Mouse (Mus musculus) granulocyte monocyte progenitor cell, adult 5-6 weeks (primary cell): ENCODE data around the gene Chpf2. TPM values are rescaled to one million over a fixed set of nuclear protein-coding genes. Genes with fewer than 3 reads are reported as not detected.

Experiments
- ATAC-seq: replicated peaks from 2 replicates; pipeline ENCODE4 v1.8.0; 2016; ENCODE audit warnings: mild to moderate bottlenecking, moderate TSS enrichment, inconsistent platforms; ENCODE audit not compliant: poor library complexity, severe bottlenecking
- total RNA-seq, 2 experiments: library from RNA; stranded (forward) in 1 of 2; stranded (reverse) in 1 of 2; fragments of 200-712, 200-1000 nt in 1 of 2; fragments of >200 nt in 1 of 2; fragmentation: Nextera tagmentation in 1 of 2; gene quantifications; 2 replicates each; pipeline ENCODE4 v1.2.3; 2014 to 2017

The Chpf2 gene
- total RNA-seq, 2 experiments from 2014 or later: 17.9 to 29.2 TPM

DNA sequence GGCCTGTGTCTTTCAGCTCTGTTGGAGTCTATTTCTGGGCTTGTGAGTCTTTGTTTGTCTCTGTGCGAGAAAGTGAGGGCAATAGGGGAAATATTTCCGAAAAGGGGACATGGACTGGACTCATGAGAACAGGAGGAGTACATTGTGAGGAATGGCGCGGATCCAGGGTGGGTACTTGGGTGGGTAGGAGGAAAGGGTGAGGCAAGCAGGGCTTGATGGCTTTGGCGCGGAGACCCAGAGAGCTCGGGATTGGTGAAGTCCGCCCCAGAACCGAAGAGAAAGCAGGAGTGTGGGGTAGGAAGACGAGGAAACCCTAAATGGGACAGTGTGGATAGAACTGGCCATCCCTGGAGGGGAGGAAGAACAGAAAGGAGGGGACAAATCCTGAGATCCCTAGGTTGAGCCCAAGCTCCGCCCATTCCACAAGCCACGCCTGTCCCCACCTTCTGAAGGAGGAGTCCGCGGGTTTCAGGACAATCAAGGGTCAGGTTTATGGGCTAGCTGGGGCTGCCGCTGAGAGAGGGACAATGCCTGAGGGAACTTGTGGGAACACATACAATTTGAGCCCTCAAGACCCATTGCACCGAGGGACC, 16.3 kb downstream of the Chpf2 start:
- ATAC-seq: peak; percentile 17; the same call in 1 of the 2 replicates

DNA sequence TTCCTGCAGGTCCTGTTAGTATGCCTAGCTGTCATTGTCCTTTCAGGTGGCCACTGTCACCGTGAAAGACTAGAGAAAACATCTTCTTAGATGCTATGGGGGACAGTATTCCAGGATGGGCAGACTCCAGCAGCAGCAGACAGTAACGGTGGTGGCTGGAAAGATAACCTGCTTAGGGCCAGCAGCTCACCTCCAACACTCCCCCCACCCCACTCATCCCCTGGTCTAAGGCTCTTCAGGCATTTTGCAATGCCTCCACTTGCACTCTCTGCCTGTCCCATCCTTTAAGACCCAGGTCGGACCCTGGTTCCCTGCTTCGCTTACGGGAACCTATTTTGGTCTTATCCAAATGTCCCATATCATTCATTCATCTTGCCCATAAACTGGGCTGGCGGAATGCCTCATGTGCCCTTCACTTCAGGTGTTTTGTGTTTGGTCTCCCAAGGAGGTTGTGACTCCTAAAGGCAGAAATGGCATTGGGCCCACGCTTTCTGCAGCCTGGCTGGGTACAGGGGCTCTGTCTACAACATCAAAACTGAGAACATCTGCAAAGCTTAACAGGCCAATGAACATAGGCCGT, 17.0 kb downstream of the Chpf2 start:
- no peak for ATAC-seq

- 0 out of 2 replicates have a peak, but pooled peaks have one; percentile 2 for ATAC-seq
Measured at GRCm38 (mm10) chr5:24604080-24604655, 17.6 kb downstream of the Chpf2 start.

GRCm38 (mm10) chr5:24604656-24605100, 18.1 kb downstream of the Chpf2 start:
- peak; percentile 31 for ATAC-seq

DNA sequence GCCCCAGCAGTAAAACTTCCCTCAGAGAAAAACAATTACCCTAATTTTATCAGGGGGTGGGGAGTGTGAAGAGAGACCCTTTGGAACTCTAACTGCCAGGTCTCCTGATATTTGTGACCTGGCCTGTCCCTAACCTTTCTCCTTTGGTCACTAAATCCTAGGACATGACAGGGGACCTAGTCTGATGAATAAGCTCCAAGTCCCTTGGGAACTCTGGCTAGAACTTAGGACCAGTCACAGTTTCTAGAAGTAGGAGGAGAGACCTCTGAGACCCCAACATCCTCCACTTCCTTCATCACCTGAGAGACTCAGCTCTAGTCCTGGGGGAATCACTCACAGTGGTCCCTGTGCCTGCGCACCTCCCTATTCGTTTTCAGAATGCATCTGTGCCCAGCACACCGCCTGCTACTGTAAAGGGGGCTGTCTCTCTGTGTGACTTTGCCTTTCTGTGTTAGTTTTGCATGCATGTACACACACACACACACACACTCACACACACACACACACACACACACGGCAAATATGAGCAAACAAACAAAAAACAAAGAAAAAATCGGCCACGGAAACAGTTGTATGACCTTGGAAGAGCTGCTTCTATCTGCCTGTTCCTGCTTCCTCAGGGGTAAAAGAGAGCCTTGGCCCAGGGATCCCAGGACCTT, 18.9 kb downstream of the Chpf2 start:
- no peak for ATAC-seq

DNA sequence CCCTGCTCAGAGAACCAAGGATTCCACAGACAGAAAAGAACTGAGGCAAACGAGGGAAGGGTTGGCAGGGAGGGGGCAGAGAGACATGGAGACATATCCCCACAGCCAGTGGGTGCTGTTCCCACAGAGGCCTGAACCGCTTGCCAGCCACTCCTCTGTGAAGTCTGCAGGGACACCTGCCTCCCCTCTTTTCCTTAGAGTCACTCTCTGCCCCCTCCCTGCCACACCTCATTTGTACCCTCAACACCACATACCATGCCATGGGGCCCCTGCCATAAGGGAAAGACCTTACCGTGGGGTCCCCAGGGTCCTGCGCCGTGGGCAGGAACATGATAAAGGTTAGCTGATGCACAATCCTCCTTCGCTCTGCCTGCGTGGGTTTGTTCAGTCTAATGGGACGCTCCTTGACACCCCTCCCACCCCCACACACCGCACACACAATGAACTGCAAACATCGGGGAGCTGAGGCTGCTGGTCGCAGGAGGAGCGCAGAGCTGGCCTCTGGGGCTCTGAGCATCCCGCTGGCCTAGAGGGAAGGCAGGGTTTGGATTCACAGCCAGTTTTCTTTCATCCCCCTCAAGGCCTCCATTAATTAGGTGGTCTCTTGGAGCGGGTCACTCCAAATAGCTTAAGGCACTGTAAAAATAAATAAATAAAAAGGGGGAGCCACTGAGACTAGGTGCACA, 19.6 kb downstream of the Chpf2 start:
- no peak for ATAC-seq

DNA sequence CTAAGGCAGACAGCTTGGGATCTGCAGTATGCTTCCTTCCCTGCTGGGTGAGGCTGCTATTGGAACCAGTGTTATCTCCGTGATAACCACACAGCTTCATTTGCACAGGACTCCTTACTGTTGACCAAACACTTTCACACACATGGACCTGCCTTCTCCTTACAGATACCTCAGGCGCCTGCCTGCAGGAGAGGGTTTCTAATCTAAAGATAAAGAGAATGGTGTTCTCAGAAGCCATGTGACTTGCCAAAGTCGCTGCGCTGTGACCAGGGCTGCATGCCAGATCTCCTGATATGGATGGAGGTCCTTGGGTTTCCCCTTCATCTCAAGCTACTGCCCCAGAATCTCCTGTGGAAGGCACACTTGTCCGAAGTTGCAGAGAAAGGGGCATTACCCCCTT, 22.8 kb downstream of the Chpf2 start:
- ATAC-seq: no peak

DNA sequence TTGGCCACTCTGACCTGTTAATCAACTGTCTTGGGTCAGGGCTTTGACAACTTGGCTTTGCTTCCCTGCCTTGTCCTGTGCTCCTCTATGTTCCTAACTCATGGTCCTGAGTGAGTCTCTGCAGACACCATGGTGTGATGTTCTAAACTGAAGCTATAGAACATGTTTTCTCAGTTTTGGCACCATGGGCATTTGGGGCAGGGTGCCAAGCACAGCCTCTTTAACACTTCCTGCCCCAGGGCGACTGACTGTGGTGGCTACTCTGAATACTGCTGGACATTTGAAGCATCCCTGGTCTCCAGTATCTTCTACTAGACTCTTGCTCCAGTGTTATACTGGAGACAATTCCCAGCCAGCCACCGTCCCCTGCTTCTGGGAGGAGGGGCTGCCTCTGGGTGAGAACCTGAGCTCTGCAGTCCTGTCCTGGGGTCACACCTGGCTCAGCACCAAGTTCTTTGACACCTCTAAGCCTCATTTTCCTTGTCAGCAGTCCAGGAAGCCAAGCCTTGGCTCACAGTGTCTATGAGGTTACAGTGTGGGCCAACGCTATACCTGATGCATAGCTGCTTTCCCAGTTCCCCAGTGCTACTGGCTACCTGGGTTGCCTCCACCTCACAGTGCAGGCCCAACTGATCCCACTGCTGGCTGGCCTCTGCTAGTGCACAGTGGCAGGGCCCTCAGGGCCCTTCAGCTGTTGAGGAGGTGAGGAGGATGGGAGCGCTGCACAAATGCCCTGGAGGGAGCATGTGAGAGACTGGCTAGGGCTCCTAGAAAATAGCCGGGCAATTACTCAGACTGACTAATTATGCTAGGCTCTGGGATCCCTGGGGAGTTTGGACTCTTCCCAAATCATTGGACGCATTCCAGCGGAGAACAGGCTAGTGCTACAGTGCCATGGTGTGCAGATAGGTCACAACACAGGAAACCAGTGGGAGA, 25.1 kb downstream of the Chpf2 start:
- no peak for ATAC-seq

DNA sequence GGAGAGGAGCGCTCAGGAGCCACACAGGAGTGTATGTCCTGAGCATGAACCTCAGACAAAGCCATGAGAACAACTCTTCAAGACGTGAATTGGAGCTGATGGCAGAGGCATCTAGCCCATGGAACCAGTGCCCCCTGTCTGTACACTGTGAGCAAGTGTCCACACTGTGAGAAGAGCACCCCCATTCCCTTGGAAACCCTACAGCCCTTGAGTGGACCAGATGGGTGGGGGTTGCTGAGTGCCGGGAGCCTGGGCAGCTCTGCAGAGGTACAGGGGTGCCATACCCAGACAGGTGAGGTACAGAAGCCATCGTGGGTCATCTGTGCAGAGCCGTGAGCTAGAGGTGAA, 25.7 kb downstream of the Chpf2 start:
- ATAC-seq: no peak

GRCm38 (mm10) chr5:24615097-24615496, 28.6 kb downstream of the Chpf2 start:
- ATAC-seq: no peak

DNA sequence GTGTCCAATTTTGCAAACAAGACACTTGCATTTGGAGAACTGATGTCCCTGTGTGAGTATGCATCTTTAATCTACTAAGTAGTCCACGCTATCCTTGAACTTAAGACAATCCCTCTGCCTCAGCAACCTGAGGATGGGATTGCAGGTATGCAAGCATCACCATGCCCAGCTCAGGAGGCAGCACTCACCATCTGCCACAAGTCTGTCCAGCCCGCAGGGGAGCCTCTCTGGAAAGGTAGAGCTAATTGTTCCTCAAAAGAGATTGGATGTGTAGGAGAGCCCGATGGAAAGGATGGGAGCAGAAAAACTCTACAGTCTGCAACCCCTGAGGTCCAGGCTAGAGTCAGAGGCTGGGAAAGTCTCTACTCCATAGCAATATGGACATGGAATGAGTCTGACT, 32.4 kb downstream of the Chpf2 start:
- no peak for ATAC-seq

GRCm38 (mm10) chr5:24620116-24620515, 33.6 kb downstream of the Chpf2 start:
- no peak for ATAC-seq

- ATAC-seq: no peak
Measured at GRCm38 (mm10) chr5:24620626-24621025, 34.1 kb downstream of the Chpf2 start.

GRCm38 (mm10) chr5:24622386-24623040, 36.0 kb downstream of the Chpf2 start:
- ATAC-seq: no peak

DNA sequence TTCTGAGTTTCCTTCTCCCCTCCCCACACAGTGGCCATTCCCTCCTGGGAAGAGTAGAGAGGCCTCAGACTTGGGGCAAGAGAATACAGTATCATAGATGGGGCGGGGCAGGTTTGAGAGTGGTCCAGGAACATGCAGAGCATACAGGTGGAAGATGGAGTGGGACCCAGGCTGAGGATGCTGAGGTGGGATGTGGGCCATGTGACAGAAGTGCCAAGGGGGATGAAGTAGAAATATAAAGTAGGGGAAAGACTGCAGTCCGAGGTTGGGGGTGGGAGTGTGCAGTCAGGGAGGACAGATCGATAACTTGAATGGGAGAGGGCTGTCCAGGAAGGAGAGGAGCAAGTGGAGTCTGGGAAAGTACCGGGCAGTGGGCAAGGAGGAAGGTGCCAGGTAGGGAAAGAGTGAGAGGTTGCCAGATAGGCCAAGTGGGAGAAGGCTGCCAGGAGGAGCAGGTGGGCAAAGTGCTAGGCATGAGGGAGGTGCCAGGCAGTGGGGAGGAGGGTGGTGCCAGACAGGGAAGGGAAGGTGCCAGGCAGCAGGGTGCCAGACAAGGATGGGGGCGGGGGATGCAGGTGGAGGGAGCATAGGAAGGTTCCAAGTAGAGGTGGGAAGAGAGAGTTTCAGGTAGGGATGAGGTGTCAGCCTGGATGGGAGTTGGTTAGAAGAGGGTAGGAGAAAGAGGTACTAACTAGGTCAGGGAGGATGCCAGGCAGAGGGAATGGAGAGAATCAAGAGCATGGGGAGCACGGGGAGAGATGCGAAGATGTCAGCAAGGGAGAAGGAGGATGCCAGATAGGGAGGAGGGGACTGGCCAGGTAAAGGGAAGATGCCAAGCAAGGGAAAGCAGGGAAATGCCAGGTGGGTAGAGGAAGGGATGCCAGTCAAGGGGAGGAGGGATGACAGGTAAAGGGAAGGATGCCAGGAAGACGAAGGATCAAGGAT, 36.8 kb downstream of the Chpf2 start:
- ATAC-seq: no peak

DNA sequence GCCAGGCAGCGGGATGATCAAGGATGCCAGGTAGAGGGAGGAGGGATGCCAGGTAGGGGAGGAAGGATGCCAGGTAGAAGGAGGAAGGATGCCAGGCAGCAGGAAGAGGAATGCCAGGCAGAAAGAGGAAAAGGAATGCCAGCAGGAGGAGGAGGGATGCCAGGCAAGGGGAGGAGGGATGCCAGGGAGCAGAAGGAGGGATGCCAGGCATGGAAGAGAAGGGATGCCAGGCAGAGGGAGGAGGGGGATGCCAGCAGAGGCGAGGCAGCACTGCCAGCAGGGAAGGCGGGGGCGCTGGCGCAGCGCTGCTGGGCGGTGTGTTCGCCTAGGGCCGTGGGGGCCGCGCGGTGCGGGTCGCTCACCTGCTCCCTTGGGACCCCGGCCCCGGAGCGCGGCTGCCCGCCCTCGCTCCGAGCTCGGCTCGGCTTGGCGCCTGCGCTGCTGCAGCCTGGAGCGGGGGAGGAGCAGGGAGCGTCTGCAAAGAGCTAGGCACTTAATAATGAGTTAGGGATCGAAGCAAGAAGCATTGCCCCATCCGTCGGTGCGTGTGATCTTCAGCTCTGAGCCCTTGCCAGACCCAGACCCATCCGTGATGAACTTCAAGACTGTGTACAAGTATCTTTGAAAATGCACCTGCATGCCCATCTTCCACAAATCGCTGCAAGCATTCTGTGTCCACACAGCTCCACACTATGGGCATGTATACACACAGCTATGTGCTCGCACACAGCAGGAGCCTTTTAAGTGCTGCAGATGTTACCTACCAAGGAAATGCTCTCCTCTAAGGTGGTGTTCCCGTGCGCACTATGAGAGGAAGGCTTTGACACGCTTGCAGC, 37.7 kb downstream of the Chpf2 start, which contains the start of gene Smarcd3:
Gene Smarcd3 (minus strand): TSS at position 426 of the 836 bp plus-strand sequence.
- no peak; the same call in 1 of the 2 replicates for ATAC-seq

DNA sequence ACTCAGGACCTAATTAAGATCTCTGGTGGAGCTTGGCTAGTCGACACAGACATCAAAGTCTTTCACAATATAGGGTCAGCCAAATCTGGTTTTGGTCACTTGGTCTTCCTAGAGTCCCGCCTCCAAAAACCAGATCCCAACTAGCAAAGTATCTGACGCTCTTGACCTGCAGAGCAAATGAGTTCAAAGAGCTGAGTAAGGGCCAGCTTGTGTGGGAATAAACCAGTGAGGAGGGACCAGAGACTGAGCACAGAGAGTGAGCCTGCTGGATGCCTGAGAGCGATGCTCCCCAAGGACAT, 38.2 kb downstream of the Chpf2 start:
- no peak for ATAC-seq
